Mouse (Mus musculus) splenic B cell, adult 2 months (primary cell): Measurements from ENCODE around the gene Smarca2.

Source experiments
- DNase-seq: peaks from one replicate; pipeline ENCODE4 v3.0.0-alpha.2; 2011; ENCODE audit warnings: low read depth, low spot score
- H3K27me3 ChIP-seq: 2 replicates; pipeline ENCODE4 v1.6.1; 2012; ENCODE audit warnings: mild to moderate bottlenecking, low read length, moderate library complexity, mixed read lengths; ENCODE audit not compliant: control insufficient read depth, poor library complexity, insufficient read depth, severe bottlenecking
- H3K36me3 ChIP-seq: 2 replicates; pipeline ENCODE4 v1.6.1; 2012; ENCODE audit warnings: mild to moderate bottlenecking, low read length, moderate library complexity, mixed read lengths; ENCODE audit not compliant: control insufficient read depth, poor library complexity, insufficient read depth, severe bottlenecking

The Smarca2 gene

GRCm38 (mm10) chr19:26607156-26607536, 2.3 kb downstream of the Smarca2 start:
- DNase-seq, result peak; percentile 82
- no peaks in the 10 kb centered on the region for H3K27me3 ChIP-seq
- no peaks in the 10 kb centered on the region for H3K36me3 ChIP-seq

GRCm38 (mm10) chr19:26607551-26608433, 2.9 kb downstream of the Smarca2 start:
- Histone ChIP-seq H3K27me3 (no peaks in the 10 kb centered on the region), H3K36me3 (no peaks in the 10 kb centered on the region)
- peak; percentile 20 for DNase-seq

GRCm38 (mm10) chr19:26608434-26608812, 3.6 kb downstream of the Smarca2 start:
- no peak for DNase-seq
- Histone ChIP-seq H3K27me3 (no peaks in the 10 kb centered on the region), H3K36me3 (no peaks in the 10 kb centered on the region)

GRCm38 (mm10) chr19:26609637-26610036, 4.8 kb downstream of the Smarca2 start:
- no peaks in the 10 kb centered on the region for H3K36me3 ChIP-seq
- H3K27me3 ChIP-seq, result no peaks in the 10 kb centered on the region
- DNase-seq, result no peak

DNA sequence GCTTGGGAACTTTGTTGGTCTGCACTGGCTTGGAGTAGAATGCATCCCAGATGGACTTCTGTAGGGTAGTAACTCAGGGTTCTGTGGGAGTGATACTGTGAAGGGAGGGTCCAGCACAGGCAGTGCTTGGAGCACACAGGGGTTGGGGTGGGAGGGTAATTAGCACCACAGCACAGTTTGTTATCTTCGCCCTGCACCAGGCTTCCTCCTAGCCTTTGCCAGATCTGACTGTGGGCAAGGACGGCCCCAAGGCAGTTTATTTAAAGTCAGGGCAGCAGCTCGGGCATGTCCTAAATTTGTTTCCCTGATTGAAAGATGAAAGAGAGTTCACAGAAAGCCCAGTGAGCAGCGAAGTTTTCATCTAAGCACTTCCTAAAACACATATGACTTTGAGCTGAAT, 8.1 kb downstream of the Smarca2 start:
- Histone ChIP-seq H3K36me3 (0 out of 2 replicates have a peak, but pooled peaks cover 2% of the 10 kb centered on the region), H3K27me3 (no peaks in the 10 kb centered on the region)

GRCm38 (mm10) chr19:26613665-26614064, 8.8 kb downstream of the Smarca2 start:
- DNase-seq, result no peak
- H3K36me3 ChIP-seq, result 0 out of 2 replicates have a peak, but pooled peaks cover 2% of the 10 kb centered on the region
- H3K27me3 ChIP-seq, result no peaks in the 10 kb centered on the region

More for the DNA sequence above, 8.1 kb downstream of the Smarca2 start:
- DNase-seq, result no peak

DNA sequence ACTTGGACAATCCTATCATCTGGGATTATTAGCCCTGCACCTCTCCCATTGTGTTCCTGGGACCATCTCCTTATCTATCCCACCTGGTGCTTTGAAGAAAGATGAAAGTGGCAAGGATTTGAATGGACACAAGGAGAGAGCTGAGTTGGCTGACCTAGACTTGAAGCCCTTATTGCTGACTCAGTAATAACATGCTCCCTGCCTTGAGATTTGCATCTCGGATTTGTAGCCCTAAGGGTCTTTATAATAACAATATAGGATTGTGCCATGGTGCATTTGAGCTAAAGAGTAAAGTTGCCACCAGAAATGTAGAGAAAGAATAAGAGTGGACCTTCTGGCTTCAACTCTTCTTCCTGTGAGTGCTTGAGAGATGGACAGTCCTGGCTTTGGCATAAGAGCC, 11.4 kb downstream of the Smarca2 start:
- Histone ChIP-seq H3K36me3 (peaks cover 4% of the 10 kb centered on the region), H3K27me3 (no peaks in the 10 kb centered on the region)
- DNase-seq, result no peak

DNA sequence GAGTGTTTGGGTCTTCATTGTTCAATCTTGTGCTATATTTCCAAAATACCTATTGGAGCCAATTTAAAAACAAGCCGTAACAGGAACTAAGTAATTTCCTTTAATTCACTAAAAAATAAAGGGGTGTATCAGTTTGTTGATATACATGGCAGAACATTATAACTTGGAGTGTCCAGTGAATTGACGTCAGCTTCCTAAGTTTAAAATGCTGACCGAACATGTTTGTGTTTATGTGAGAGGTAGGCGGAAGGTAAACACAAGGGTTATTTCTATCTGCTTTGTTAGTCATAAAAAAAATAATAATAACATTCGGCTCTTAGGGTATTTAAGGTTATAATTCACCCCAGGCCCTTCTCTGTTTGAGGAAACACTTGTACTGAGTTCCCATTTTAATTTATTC, 12.4 kb downstream of the Smarca2 start:
- DNase-seq, result no peak
- Histone ChIP-seq H3K36me3 (peaks cover 8% of the 10 kb centered on the region), H3K27me3 (no peaks in the 10 kb centered on the region)

DNA sequence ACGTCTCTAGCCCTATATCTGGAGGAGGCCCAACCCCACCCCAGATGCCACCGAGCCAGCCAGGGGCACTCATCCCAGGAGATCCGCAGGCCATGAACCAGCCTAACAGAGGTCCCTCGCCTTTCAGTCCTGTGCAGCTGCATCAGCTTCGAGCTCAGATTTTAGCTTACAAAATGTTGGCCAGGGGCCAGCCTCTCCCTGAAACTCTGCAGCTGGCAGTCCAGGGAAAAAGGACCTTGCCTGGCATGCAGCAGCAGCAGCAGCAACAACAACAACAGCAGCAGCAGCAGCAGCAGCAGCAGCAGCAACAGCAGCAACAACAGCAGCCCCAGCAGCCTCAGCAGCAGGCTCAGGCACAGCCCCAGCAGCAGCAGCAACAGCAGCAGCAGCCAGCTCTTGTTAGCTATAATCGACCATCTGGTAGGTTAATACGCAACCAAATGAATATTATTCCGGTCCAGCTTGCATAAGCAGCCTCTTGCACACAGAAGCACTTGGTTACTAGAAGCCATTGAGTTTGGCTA, 25.9 kb downstream of the Smarca2 start:
- Histone ChIP-seq H3K36me3 (peaks cover 4% of the 10 kb centered on the region), H3K27me3 (no peaks in the 10 kb centered on the region)
- DNase-seq, result no peak

DNA sequence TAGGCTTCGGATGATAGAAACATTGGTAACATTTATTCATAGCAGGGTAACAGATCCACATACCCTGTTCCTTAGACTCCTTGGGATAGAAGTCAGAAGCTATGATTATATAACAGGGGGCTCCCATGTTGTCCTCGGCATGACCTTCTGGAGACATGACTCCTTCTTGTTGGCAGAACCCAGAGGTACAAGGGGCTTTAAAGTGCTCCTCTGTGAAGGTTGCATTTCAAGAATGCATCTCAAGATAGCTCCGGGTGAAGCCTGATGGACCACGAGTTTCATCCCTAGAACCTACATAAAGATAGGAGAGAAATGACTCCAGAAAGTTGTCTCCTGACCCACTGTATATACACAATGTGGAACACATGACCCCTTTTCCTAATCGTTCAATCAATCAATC, 27.4 kb downstream of the Smarca2 start:
- H3K27me3 ChIP-seq, result no peaks in the 10 kb centered on the region
- H3K36me3 ChIP-seq, result peaks cover 4% of the 10 kb centered on the region
- no peak for DNase-seq

DNA sequence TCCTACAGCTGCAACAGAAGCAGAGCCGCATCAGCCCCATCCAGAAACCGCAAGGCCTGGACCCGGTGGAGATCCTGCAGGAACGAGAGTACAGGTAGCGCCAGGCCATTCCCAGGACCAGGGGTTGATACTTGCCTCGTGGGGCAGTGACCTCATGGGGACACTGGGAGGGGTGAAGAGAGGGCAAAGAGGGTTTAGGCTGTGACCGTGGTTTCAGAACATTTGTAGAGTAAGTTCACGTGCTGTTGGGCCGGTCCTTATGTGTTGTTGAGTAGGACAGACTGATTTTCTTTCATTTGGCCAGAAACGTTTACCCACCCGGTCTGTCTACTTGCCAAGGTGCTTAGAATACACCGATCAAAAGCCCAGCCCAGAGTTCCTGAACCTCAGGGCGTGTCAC, 35.7 kb downstream of the Smarca2 start:
- no peak for DNase-seq
- no peaks in the 10 kb centered on the region for H3K27me3 ChIP-seq
- H3K36me3 ChIP-seq, result 0 out of 2 replicates have a peak, but pooled peaks cover 6% of the 10 kb centered on the region

DNA sequence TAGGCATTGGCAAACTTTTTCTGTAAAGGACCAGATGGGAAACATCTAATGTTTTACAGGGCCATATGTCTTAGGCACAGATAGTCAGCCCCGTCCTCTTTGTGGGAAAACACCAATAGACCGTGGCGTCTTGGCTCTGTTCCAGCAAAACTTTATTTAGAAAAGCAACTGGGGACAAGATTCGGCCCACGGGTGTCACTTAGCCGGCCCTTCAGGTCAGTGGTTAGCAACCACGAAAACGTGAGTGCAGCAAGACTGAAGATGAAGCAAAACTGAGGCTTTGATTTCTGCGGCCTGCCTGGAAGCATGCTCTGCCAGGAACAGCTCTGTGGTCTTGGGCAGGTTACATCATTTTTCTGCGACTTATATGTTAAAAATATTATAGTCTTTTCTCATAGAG, 36.4 kb downstream of the Smarca2 start:
- no peak for DNase-seq

DNA sequence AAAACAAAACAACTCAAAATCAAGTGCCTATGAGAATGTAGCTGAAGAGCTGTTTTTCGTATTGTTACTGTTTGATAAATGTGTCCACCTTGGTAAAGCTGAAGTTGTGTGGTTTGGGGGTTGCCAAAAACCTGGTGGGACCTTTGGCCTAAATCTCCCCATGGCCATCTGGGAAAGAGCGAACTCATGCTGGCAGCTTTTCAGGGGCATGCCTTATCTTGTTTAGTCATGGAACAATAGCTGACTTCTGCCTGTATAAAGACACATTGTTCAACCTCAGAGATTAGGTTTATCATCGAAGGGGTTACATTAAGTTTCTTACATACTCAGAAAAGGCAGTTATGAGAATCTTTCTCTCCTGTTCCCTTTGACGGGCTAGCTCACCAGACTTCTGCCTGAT, 38.2 kb downstream of the Smarca2 start:
- DNase-seq, result no peak
- Histone ChIP-seq H3K36me3 (0 out of 2 replicates have a peak, but pooled peaks cover 6% of the 10 kb centered on the region), H3K27me3 (no peaks in the 10 kb centered on the region)

More for the DNA sequence above, 36.4 kb downstream of the Smarca2 start:
- Histone ChIP-seq H3K27me3 (no peaks in the 10 kb centered on the region), H3K36me3 (0 out of 2 replicates have a peak, but pooled peaks cover 6% of the 10 kb centered on the region)

GRCm38 (mm10) chr19:26643936-26644335, 39.1 kb downstream of the Smarca2 start:
- peak; percentile 45 for DNase-seq
- H3K27me3 ChIP-seq, result no peaks in the 10 kb centered on the region
- peaks cover 8% of the 10 kb centered on the region for H3K36me3 ChIP-seq

DNA sequence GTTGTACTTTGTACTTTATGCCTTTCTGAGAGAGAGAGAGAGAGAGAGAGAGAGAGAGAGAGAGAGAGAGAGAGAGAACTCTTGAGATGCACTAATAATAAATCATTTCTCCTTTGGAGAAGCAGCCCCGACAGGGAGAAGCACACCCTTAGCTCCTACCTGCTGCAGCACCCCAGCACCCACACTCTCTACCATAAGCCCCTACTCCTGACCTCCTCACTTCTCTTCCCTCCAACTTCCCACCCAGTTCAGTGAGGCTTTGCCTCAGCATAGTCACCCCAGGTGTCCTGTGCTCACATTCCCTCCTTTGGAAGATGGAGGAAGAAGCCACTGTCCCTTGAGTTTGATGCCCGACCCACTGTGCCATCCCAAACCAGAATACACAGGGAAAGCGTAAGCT, 40.2 kb downstream of the Smarca2 start:
- H3K27me3 ChIP-seq, result no peaks in the 10 kb centered on the region
- DNase-seq, result no peak
- H3K36me3 ChIP-seq, result peaks cover 11% of the 10 kb centered on the region
